Mouse (Mus musculus) megakaryocyte, embryonic 14.5 days (primary cell): ENCODE results near the gene Paxbp1.

Experiments
- FLI1 ChIP-seq: IDR thresholded peaks from 2 replicates; pipeline ENCODE4 v1.6.1; 2012; ENCODE audit warnings: low read length, inconsistent platforms, mixed read lengths
- GATA1 ChIP-seq: IDR thresholded peaks from 3 replicates; pipeline ENCODE4 v1.6.1; 2012; ENCODE audit warnings: mixed read lengths, low read length, inconsistent platforms, borderline replicate concordance

- TF ChIP-seq GATA1 = no peak
- no peak for TF ChIP-seq FLI1
These were observed 47.8 kb downstream of the Paxbp1 start for GRCm38 (mm10) chr16:90996327-90997243.
